Mouse (Mus musculus) myocyte (in vitro differentiated cells): ENCODE measurements at regions not wholly inside any gene's neighbourhood (a gene's known extent, or its start where the extent isn't known, plus 50 kb on each side); places are given as distances from the start of the nearest gene placed in this dataset.

ENCODE experiments used
- CEBPB ChIP-seq: IDR thresholded peaks from 2 replicates; pipeline ENCODE4 v1.6.1; 2011; ENCODE audit warnings: mild to moderate bottlenecking, moderate library complexity; ENCODE audit not compliant: poor library complexity, insufficient read depth, severe bottlenecking
- E2F4 ChIP-seq: IDR thresholded peaks from one replicate; pipeline ENCODE4 v1.6.1; 2011; ENCODE audit warnings: mild to moderate bottlenecking, control low read depth, moderate library complexity; ENCODE audit not compliant: insufficient read depth
- MAX ChIP-seq: IDR thresholded peaks from one replicate; pipeline ENCODE4 v1.6.1; 2011; ENCODE audit warnings: low read depth, mild to moderate bottlenecking, control low read depth
- MYOG ChIP-seq, 3 experiments: IDR thresholded peaks; one replicate each; pipeline ENCODE4 v1.6.1; 2011; ENCODE audit warnings: control low read depth in 2 of 3, low read depth in 2 of 3, mild to moderate bottlenecking in 2 of 3; ENCODE audit not compliant: insufficient read length in 2 of 3, control insufficient read depth in 1 of 3, insufficient read depth in 1 of 3
- POLR2A ChIP-seq: IDR thresholded peaks from one replicate; pipeline ENCODE4 v1.6.1; 2011; ENCODE audit warnings: low read depth, mild to moderate bottlenecking, control low read depth, moderate library complexity; ENCODE audit not compliant: insufficient read length
- TCF12 ChIP-seq: IDR thresholded peaks from one replicate; pipeline ENCODE4 v1.6.1; 2011; ENCODE audit warnings: mild to moderate bottlenecking, control low read depth; ENCODE audit not compliant: poor library complexity, insufficient read depth, severe bottlenecking

DNA sequence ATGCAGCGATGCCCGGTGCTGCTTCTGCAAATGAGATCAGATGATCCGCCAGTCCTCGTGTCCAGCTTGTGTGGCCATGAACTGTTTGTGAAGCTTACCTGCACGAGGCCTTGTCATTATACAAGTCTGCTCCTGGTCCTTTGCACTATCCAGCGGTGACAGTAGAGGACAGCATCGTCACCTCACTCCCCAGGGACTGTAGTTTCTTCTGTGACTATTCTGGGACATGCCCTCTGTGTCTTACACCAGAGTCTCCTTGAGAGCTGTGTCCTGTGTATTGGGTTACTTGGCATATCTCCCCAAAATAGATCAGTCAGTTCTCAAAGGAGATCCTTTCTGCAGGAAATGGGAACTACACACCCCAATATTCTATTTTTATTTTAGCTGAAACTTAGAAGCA is 94.0 kb upstream of the Sntg2 start:
- no peak for TF ChIP-seq POLR2A
- no peak for TF ChIP-seq MYOG (IDR thresholded peaks at IDR 0.05; ENCODE audit: control insufficient read depth in 1 of 3, insufficient read depth in 1 of 3, insufficient read length in 2 of 3, low read depth in 2 of 3)
- no peak for TF ChIP-seq E2F4
- no peak for TF ChIP-seq MAX
- no peak for TF ChIP-seq TCF12
- TF ChIP-seq CEBPB = no peak
